Mouse (Mus musculus) inflammation-experienced regulatory T-cells, adult 6 months (primary cell): Measurements from ENCODE around the gene Lrrc55. TPM values are rescaled to one million over a fixed set of nuclear protein-coding genes. Genes with fewer than 3 reads are reported as not detected.
A peak's percentile ranks its signal among the peaks of the same experiment; 100 is the strongest.
"Not testable (repeated sequence)": the region's sequence is repeated elsewhere in the genome, so short reads cannot be mapped to it uniquely, and the experiment has no call there.

Source experiments
- ATAC-seq: one replicate; pipeline ENCODE4 v1.8.0; 2017
- polyA plus RNA-seq, 3 experiments: library from polyadenylated mRNA; unstranded; fragments of 100-300 nt; shearing (Covaris generic); gene quantifications; one replicate each; pipeline ENCODE4 v1.2.1; 2017

Gene Lrrc55
- polyA plus RNA-seq, result not detected

DNA sequence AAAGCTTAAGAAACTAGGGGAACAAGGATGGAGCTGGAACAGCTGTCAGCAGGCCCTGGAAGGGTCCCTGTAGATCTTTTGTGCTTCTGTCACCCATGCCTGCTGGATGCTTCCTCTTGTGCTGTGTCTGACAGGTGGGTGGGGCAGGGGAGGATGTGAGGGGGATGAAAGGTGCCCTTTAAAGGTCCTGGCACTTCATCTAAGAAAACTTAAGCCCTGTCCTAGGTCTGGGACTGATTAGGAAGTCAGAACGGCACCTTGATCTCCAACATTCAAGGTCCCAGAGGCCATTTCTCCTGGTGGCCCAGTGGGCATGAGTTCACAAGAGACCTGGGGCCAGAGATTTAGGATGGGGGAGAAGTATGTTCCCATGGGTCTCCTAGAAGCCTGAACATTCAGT is at the start of gene Lrrc55:
Gene Lrrc55 (minus strand): TSS at position 297 of the 400 bp plus-strand sequence.
- no peak for ATAC-seq

DNA sequence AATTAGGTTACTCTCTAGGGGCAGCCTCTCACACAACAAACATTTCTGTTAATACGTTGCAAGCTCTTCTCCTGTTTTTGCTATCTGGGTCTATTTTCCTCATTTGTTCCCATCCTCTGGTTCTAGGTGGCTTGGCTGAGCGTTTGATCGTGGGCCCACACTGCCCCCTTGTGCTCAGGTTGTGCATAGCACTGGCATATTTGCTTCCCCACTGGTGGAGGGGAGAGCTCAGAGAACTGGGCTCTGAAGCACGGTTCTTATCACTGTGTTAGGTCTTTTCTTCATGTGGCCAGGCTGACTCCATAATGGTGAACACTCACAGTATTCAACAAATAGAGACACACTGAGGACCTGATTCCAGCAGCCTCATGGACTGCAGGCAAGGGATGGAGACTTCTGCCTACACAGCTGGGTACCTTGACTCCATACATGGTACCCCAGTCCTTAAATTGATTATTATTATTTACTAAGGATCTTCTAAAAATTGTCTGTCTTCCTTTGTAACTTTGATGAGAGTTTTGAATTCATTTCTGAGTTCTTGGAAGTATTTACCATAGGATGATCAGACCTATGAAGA is 49.6 kb upstream of the Lrrc55 start:
- peak; percentile 63 for ATAC-seq

DNA sequence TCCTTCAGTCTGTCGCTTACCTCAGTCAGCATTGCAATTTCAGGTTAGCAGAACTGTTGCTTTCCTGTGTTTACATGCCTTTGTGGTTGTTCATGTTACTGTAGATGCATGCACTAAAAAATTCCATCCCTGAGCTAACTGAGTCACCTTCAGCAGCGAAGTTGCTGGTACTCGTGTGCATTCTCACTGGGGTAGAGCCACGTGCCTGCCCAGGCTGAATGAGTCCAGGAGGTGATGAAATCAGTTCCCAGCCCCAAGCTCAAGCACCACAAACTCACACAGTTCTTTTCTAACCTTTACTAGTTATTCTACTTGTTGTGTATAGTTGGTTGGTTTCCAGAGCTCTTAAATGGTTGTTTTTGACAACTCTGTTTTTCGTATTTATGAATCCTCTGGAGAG is 48.7 kb upstream of the Lrrc55 start:
- ATAC-seq, result no peak

DNA sequence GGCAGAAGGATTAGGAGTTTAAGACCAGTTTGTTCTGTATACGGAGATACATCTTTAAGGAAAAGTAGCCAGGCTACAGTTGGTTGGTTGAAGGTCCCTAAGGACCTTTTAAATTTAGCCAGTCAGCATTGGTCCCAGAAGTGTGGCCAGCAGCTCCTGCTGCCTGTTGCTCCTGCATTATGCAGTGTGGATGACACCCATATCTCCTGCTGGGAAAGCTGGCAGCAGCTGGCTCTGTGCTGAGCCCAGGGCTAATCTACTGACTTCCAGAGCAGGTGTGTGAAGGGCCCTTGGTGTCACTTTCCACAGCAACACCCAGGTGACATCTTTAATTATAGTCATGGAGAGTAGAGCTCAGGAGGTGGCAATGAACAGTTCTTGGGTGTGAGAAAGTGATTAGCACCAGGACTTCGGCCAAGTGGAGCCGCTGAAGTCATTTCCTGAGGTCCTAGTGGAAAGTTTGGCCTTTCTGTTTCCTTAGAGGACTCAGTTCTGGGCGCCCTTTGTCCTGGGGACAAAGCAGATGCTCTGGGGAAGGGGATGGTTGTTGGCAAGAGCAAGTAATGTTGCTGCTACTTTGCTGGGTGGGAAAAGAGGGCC is 41.2 kb upstream of the Lrrc55 start:
- ATAC-seq, result no peak

DNA sequence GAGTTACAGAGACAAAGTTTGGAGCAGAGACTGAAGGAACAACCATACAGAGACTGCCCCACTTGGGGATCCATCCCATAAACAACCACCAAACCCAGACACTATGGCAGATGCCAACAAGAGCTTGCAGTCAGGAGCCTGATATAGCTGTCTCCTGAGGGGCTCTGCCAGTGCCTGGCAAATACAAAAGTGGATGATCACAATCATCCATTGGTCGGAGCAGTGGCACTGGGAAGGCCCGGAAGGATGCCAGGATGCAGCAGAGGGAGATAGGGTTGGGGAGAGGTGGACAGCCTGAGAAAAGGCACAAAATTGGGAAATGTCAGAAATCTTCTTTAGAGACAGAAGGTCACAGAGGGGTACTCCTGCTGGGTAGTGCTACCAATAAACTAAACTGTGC is 40.2 kb upstream of the Lrrc55 start:
- ATAC-seq, result not testable (repeated sequence)

DNA sequence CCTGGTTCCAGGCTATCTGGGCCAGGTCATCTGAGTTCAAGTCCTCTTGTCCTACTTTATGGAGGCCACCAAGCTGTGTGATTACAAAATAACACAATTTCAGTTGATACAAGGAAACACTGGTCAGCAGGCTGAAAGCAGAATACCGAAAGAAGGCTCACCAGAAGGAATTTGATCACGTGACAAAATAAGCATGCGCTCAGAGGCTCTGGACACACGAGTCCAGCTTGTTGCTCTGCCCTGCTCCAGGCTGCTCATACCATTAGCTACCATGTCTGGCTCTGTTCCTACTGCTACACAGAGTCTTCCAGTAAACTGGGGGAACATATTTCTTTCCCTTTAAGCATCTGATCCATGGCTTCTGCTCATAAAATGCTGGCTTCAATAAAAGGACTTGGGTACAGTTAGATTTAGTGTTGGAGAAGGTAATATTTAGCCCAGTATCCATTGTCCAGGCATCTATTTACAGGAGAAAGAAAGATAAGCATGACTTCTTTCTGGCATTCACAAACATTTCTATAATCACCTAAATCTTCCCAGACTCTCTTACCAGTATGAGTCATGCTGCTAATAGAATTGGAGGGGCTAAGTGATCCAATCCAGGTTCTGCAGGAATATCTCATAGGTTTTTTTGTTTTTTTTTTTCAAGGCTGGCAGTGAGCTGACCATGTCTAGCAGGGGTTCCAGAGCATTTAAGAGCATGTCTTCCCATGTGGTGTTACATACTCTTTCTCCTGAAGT is 33.9 kb upstream of the Lrrc55 start:
- no peak for ATAC-seq

DNA sequence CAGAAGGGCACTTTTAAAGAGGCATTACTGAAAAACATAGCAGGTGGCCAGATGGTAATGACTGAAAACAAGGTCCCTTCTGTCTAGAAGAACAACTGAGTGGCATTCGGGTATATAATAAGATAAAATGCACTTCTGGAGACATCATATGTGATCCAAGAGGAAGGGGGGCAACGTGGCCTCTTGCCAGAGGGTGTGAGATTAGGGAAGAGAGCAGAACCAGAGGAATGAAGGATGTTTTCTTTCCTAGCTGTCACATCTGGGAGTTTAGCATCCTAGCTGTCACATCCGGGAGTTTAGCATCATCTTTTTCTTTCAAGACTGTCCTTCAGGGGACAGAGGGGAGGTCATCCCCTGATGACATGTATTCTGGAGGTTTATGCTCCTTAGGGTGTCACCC is 32.6 kb upstream of the Lrrc55 start:
- ATAC-seq, result no peak

DNA sequence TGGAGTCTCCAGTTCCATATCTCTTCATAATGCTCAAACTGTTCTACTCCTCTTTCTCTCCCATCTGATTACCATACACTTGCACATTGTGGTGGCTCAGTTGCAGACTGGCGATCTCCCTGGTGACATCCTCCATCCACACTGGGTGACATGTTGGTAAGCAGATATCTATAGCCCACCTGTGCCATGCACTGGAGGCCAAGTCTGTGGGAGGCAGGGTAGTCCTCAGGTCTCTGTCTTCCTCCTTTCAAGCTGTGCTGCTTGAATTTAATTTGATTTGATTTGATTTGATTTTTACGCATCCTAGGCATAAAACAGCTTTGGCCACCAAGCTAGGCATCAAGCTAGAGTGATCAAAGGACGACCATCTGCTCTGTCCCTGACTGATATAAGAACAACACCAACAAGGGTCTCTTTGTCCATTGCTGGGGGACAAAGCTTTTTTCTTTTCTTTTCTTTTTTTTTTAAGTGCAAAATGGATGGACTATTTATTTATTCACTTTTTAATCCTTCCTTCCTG is 30.9 kb upstream of the Lrrc55 start:
- no peak for ATAC-seq

DNA sequence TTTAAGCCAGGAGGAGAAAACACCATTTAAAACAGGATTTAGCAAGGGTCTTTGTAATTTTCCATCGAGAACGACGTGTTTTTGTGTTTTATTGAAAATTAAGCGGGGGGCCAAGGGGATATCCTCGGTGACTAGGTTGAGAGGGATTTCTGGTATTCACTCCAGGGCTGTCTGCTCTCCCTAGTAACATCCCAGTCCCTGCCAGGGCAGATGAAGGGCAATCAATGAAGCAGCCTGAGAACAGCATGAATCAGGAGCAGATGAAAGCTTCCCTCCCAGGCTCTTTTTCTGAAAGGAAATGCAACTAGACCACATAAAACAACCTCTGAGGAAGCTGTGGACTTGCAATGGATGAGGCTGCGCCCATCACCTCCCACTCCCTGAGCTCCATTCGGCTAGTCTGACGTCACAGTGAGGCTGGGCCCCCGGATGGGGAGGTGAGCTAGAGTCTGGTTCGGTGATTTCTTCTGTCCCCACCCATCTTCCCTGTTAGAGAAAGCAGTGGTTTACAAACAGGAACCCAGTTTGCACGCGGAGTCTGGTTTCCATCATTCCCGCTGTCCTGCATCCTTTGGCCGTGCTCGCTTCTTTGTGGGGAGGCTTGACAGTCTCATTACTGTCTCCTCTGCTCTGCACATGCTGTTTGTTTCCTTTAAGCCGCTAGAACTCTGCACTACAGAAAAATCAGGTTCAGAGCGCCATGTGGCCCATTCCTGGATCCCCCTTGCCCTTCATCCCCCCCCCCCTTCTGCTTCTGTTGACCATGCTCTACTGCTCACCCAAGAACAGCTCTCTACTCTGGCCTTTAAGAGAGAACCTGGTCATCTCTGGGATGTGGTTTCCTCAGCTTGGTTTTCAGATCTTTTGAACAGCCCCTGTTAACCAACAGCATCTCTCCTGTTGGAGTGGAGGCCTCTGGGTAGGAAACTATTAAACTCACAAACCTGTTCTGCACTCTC is 27.5 kb upstream of the Lrrc55 start:
- no peak for ATAC-seq

DNA sequence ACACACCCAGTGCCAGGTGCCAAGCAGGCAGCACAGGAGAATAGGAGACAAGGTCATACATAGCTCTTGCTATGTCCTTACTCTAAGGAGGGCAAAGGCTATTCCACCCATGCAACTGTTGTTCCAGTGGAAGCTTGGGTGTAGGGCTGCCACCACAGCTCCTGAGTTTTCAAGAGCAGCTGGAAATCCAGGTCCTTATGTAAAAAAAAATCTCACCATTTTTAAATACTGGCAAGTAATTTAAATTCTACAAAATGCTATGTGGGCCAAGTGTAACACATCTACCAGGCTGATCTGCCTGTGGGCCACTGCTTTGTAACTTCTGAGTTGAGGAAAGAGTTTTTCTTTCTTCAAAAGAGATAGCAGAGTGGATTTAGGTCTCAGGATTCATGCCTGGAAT is 19.6 kb upstream of the Lrrc55 start:
- no peak for ATAC-seq

DNA sequence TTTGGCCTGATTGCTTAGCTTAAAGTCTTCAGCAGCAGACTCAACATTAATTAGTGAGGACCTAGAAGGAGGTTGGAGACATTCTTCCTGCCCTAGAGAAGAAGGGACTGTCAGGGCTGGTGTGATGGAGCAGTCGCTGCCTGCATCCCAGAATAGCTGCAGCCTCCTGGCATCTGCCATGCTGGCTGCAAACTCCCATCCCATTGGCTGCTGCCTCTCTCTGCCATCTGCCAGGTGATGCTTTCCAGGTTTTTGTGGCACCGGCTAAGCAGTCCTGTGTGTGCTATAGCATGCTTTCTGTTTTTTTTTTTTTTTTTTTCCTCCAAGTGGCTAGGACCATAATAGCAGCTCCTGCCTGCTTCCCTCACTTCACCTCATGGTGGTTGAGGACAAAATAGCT is 16.7 kb upstream of the Lrrc55 start:
- no peak for ATAC-seq

DNA sequence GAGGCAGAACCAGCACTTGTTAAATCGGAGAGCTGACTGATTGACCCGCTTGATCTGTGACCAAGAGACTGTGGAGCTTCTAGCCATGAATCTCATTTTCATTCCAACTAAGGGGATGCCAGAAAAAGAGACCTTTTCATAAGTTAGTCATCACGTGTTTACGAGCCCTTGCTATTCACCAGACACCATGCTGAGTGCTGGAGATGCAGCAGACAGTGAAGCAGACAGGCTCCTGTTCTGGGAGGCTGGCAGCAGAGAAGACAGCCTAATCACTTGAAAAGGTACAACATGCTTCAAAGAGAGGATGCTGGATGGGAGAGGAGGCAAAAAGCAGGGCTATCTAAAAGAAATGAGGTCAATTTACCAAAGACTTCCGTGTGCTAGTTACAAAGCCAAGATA is 12.3 kb upstream of the Lrrc55 start:
- no peak for ATAC-seq

DNA sequence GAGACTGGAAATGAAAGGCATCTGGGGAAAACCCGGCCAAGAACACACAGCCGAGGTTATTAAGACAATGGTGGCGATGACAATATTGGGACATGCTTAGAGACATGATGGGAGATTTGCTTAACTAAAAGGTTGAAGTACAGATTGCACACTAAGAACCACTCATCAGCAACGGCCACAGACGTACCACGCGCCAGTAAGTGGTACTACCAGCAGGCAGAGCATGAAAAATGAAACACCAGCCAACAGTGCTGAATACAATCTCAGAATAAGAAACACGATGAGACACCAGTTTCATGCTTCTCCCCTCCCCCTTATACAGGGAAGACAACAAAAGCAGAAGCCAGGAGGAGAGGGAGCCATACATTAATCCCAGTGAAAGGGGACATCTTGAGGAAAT is 8.2 kb upstream of the Lrrc55 start:
- ATAC-seq, result no peak

DNA sequence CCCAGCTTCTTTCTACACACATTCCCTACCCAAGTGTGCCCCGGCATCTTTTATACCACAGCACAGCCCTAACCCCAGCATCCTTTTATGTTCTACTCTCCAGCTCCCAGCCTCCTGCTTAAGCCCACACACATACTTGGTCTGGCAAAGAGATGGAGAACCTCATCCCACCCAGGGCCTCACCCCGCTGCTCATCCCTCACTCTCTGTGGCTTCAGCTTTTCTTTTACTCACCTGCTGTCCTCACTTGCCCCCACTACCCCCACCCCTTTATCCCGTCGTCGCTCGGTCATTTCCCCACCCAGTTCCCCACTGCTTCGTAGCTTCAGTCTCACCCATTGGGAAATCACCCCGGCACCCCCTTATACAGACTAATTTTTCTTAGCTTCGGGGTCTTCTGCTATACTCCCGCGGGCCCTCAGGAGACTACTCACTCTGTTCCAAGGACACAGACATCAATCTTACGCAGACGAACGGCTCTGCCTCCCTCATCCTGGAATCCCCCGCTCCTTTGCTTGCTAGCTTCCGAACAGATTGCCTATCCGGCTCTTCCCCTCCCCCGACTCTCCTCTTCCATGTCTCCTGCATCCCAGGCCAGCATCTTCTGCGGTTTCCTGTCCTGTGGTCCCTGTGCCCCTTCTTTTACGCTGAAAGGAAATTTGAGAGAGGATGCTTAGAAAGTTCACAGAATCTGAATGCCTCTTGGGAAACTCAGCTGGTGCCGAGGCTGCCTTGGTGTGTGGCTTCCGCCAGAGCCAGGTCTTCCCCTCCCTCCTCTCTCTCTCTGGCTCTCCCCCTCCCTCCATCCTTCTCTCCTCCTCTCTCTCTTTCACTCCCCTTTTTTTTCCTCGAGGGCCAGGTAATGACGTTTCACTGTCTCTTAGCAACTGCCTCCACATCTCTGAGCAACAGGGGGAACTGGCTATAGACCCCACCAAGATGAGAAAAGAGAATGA is 1.3 kb upstream of the Lrrc55 start:
- no peak for ATAC-seq

DNA sequence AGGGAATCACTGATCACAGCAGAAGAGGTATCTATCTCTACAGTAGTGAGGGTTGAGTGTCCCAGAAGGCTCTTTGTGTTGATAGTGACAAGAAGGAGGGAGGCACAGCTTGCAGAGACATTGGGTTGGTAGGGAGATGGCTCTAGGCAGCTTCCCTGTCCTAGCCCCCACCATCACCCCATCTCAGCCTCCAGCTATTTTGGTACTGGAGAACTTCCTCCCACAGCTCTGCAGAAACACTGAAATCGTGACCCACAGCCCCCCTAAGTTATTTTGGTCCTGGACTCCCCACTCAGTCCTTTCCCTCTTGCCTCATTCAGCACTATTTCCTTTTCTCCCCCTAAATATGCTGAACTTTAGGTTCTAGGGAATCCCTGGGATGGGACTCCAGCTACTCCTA is 2.4 kb downstream of the Lrrc55 start:
- no peak for ATAC-seq

DNA sequence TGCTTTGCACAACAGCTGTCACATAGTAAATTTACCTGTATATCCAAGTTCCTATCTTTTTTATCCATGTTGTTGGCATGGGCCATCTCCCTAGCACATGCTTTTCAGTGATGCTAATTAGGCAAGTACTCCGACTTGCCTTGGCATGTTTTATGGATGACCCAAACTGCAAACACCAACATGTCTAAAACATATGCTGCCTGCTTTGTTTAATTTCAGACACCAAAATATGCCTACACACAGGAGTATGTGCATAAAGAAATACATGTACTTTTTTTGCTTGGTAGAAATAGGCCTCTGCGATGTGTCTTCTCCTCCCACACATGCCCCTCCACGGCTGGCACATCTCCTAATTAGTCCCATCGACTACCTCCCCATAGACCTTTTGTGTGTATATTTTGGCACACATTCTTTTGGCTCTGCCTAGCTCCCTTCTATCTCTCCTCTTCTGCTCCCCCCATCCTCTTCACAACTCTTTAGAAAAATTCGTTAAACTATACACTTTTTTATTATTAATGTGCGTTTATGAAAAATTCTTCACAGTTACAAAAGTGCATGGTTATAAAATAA is 9.3 kb downstream of the Lrrc55 start:
- no peak for ATAC-seq

DNA sequence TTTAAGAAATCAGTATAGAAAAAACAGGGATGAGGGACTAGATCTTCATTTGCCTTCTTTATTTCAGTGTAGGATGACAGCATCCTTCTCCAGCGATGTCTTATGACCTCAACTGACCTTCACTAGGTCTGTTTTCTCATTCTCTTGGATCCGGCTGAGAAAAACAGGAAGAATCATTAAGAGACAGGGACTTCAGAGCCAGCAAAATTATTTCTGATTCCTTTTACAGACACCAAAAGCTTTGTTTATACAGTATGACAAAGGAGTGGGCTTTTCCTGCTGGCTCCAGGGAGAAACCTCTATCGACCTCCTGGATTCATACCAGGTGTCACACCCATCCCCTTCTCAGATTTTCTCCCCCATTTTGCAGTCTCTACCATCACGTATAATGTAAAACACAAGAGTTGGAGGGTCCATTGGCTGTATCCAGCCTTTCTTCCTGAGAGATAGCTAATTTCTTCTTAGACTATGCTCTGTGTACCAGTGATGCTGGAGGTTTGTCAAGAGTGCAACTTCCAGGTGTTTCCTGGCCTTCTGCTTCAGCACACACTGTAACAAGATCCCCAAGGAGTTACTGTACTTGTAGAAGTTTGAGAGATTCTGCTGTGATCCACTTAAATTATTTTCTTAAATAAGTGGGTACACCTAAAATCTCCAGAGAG is 18.7 kb downstream of the Lrrc55 start:
- ATAC-seq, result no peak

DNA sequence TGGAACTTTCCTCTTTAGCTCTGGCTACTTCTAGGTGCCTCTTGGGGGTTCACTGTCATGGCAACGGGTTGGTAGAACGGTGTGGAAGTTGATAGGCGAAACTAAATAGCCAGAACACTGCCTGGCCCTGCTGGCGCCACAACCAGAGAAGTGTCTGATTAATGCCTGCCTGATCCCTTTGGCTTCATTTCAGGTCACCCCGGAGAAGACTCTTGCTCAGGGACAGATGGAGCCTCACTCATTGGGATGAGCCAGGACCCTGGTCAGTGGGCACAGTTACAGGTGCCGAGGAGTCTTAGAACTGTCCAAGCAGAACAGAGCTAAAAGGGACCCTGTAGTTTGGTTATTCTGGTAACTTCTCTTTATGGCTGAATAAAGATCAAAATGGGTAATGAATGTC is 23.5 kb downstream of the Lrrc55 start:
- no peak for ATAC-seq

DNA sequence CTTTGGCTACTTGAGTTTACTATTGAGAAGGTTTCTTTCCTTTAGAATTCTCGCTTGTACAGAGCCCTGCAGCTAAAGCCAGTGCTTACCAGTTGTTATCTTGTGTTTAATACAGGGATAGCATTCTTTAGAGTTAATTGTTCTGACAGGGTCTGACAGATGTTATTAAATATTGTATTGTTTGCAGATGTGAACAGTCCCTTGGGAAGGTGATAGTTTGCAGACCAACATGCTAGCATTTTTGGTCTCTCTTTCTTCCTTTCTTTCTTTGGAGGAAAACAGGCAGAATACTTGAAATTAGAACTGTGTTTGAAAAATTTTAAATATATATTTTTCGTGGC is 24.3 kb downstream of the Lrrc55 start:
- no peak for ATAC-seq

DNA sequence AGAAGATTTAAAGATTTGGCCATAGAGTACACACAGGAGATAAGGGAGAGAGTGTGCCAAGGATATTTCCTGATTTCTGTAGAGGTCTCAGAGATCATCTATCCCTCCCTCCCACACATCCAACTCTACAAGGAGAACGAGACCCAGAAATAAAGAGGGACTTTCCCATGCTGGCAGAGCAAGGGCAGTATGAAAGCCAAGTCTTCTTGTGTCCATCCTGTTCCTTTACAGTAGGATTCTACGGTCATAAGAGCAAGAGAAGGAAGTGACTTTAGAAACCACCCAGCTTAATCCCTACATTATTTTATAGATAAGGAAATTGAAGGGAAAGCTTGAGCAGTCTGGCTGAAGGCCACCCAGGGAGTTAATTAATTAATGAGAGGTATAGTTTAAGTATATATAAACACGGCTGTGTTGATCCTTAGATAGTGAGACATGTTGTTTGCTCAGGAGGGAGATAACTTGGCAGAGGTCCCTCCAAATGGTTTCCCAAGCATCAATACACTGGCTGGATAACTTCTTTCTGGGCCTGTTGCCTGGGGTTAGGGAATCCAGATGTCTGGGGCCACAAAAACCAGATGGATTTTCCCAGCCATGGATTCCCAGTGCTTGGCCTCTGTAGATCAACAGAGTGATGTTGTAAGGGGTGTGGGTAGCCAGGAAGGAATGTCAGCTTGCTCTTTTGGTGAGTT is 24.8 kb downstream of the Lrrc55 start:
- ATAC-seq, result no peak
